Mouse (Mus musculus) hindbrain, embryonic 16.5 days (tissue): ENCODE results near the gene Tssk3. TPM values are rescaled to one million over a fixed set of nuclear protein-coding genes. Genes with fewer than 3 reads are reported as not detected.
"Not testable (repeated sequence)": the region's sequence is repeated elsewhere in the genome, so short reads cannot be mapped to it uniquely, and the experiment has no call there.

Experiments
- ATAC-seq: fragments of 200-750 bp; cut with Nextera tagmentation; 2 replicates; pipeline ENCODE4 v1.8.0; 2017; ENCODE audit warnings: moderate TSS enrichment, moderate library complexity
- H3K27ac ChIP-seq: fragments of 300-500 bp; sonication (generic); 2 replicates; pipeline ENCODE4 v1.5.1; 2014; ENCODE audit warnings: low read depth, mild to moderate bottlenecking, control low read depth, low read length, moderate library complexity
- H3K27me3 ChIP-seq: fragments of 300-500 bp; sonication (generic); replicated peaks from 2 replicates; pipeline ENCODE4 v1.6.1; 2014; ENCODE audit warnings: low read length; ENCODE audit not compliant: control insufficient read depth, insufficient read depth
- H3K36me3 ChIP-seq: fragments of 300-500 bp; sonication (generic); 2 replicates; pipeline ENCODE4 v1.6.1; 2014; ENCODE audit warnings: mild to moderate bottlenecking, low read length, moderate library complexity, mixed read lengths; ENCODE audit not compliant: control insufficient read depth, insufficient read depth
- H3K4me1 ChIP-seq: fragments of 300-500 bp; sonication (generic); 2 replicates; pipeline ENCODE4 v1.6.1; 2014; ENCODE audit warnings: low read depth, low read length; ENCODE audit not compliant: control insufficient read depth, insufficient read depth
- H3K4me2 ChIP-seq: fragments of 300-500 bp; sonication (generic); 2 replicates; pipeline ENCODE4 v1.6.1; 2014; ENCODE audit warnings: mild to moderate bottlenecking, low read length, control low read depth, moderate library complexity
- H3K4me3 ChIP-seq: fragments of 300-500 bp; sonication (generic); 2 replicates; pipeline ENCODE4 v1.5.1; 2014; ENCODE audit warnings: mild to moderate bottlenecking, low read length, control low read depth, moderate library complexity
- H3K9ac ChIP-seq: fragments of 300-500 bp; sonication (generic); 2 replicates; pipeline ENCODE4 v1.6.1; 2014; ENCODE audit warnings: low read depth, mild to moderate bottlenecking, control low read depth, low read length, moderate library complexity
- H3K9me3 ChIP-seq: fragments of 300-500 bp; sonication (generic); 2 replicates; pipeline ENCODE4 v1.6.1; 2014; ENCODE audit warnings: mild to moderate bottlenecking, low read length, moderate library complexity; ENCODE audit not compliant: control insufficient read depth
- WGBS: fragments of 180-500 bp; shearing (Covaris S2); extraction: QIAGEN DNeasy Blood & Tissue Kit; methylation state at CpG from one replicate; pipeline ENCODE4 v1.1.7; 2014; 5-methylcytosine and 5-hydroxymethylcytosine counted together
- polyA plus RNA-seq: library from polyadenylated mRNA; unstranded; fragments of >200 nt; fragmentation: Nextera tagmentation; extraction: Ambion mirVana; gene quantifications from 2 replicates; pipeline ENCODE4 v1.2.1, GENCODE M21; 2015

The Tssk3 gene
- polyA plus RNA-seq, result 0.72 and 0.79 TPM in 2 replicates

DNA sequence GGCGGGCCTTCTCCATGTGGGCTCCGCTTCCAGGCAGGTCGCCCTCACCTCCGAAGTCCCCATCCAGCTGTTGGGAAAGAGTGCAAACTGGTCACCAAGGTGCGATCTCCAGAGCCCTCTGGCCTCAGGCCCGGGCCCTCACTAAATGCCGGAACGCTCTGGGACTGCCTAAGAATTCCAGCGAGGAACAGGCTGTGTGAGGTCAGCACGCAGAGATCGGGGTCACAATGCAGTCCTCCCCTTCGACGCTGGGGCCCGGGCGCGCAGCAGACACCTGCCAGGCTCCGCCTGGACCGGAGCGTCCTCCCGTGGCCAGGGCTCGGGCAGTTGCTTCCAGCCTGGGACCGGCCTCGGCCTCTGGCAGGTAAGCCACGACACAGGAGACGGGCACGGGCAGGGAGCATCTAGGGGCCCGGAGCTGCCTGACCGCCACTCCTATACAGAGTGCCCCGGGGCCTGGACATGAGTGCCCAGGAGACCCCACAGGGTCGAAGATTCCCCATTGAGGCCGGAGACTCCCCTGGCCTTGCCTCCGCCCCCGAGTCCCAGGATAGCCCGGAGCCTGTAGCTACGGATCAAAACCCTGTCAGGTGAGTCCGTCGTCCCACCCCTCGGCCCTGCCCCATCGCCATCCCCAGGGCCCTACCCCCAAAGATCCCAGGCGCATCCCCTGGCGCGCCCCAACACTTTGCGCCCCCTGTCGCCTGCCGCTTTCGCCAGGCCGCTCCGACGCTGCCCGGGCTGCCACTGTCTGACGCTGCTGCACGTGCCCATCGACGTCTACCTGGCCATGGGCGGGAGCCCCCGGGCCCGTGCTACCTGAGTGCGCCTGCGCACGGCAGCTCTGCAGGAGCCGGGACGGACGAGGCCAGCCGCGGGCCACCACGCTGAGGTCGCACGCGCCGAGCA lies at the start of gene Tssk3, which contains the start of gene Fam229a:
TSS of gene Tssk3 (minus strand) at position 51 of the 909 bp plus-strand sequence.
TSS of gene Fam229a (plus strand) at position 219 of the 909 bp plus-strand sequence.
- Histone ChIP-seq H3K9ac (peak within 1 kb of the TSS; percentile 64), H3K9me3 (no peaks in the 10 kb centered on the region)

DNA sequence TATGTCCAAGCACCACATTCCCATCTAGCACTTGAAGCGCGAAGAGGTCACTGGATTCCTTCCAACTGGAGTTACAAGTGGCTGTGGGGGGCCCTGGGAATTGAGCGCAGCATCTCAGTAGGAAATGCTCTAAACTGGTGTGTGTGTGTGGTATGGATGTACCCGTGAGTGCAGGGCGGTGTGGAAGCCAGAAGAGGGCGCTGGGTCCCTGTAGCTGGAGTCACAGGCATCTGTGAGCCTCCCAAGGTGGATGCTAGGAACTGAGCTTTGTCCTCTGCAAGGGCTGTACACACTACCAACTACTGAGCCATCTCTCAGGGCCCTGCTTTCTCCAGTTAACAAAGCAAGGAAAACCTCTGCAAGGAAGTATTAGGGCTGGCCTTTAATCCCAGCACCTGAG lies 49.2 kb upstream of the Tssk3 start:
- Histone ChIP-seq H3K36me3 (no peaks in the 10 kb centered on the region), H3K9me3 (no peaks in the 10 kb centered on the region), H3K4me3 (no peak overlapping the region), H3K4me1 (peaks cover 8% of the 10 kb centered on the region), H3K9ac (no peak overlapping the region), H3K4me2 (no peak overlapping the region), H3K27ac (no peak overlapping the region), H3K27me3 (no peaks in the 10 kb centered on the region)
- no peak for ATAC-seq
- 84% methylated on average over 6 of the region's 6 CpGs for WGBS

More for the DNA sequence above, at the start of gene Tssk3, which contains the start of gene Fam229a:
- Histone ChIP-seq H3K27ac (no peak within 1 kb of the TSS), H3K36me3 (peaks cover 24% of the 10 kb centered on the region), H3K4me3 (peak within 1 kb of the TSS; percentile 39), H3K27me3 (peaks cover 3% of the 10 kb centered on the region; the same call in 1 of the 2 replicates), H3K4me1 (peaks cover 15% of the 10 kb centered on the region), H3K4me2 (peak within 1 kb of the TSS; percentile 76)
- ATAC-seq, result peak; percentile 58; the same call in 1 of the 2 replicates
- WGBS, result 3% methylated on average over 55 of the region's 70 CpGs

- H3K4me1 ChIP-seq, H3K27me3 ChIP-seq, H3K9ac ChIP-seq, H3K27ac ChIP-seq, H3K9me3 ChIP-seq, H3K4me3 ChIP-seq, H3K4me2 ChIP-seq, ATAC-seq: not testable (repeated sequence)
- WGBS, result 96% methylated on average over 5 of the region's 6 CpGs
- peaks cover 18% of the 10 kb centered on the region for H3K36me3 ChIP-seq
Measured at GRCm38 (mm10) chr4:129528901-129529300, 38.1 kb upstream of the Tssk3 start.

- no peak for ATAC-seq
- 80% methylated on average over 3 of the region's 3 CpGs for WGBS
- Histone ChIP-seq H3K4me1 (no peaks in the 10 kb centered on the region), H3K4me2 (no peak overlapping the region), H3K9me3 (no peaks in the 10 kb centered on the region), H3K4me3 (no peak overlapping the region), H3K9ac (no peak overlapping the region), H3K27me3 (no peaks in the 10 kb centered on the region), H3K27ac (no peak overlapping the region), H3K36me3 (peaks cover 30% of the 10 kb centered on the region)
Measured at GRCm38 (mm10) chr4:129525889-129526288, 35.1 kb upstream of the Tssk3 start.

GRCm38 (mm10) chr4:129525338-129525737 lies 34.5 kb upstream of the Tssk3 start:
- H3K4me3 ChIP-seq, result no peak overlapping the region
- no peak overlapping the region for H3K4me2 ChIP-seq
- ATAC-seq, result no peak
- H3K9ac ChIP-seq, result no peak overlapping the region
- H3K27ac ChIP-seq, result no peak overlapping the region
- no peaks in the 10 kb centered on the region for H3K27me3 ChIP-seq
- H3K9me3 ChIP-seq, result no peaks in the 10 kb centered on the region
- WGBS, result 97% methylated on average over 5 of the region's 5 CpGs
- no peaks in the 10 kb centered on the region for H3K4me1 ChIP-seq
- peaks cover 34% of the 10 kb centered on the region for H3K36me3 ChIP-seq

GRCm38 (mm10) chr4:129518519-129518918 lies 27.7 kb upstream of the Tssk3 start:
- peaks cover 11% of the 10 kb centered on the region for H3K4me1 ChIP-seq
- no peak overlapping the region for H3K9ac ChIP-seq
- no peak for ATAC-seq
- H3K27me3 ChIP-seq, result no peaks in the 10 kb centered on the region
- H3K36me3 ChIP-seq, result peaks cover 37% of the 10 kb centered on the region
- H3K4me3 ChIP-seq, result no peak overlapping the region
- H3K4me2 ChIP-seq, result no peak overlapping the region
- no peak overlapping the region for H3K27ac ChIP-seq
- 88% methylated on average over 8 of the region's 8 CpGs for WGBS
- no peaks in the 10 kb centered on the region for H3K9me3 ChIP-seq

DNA sequence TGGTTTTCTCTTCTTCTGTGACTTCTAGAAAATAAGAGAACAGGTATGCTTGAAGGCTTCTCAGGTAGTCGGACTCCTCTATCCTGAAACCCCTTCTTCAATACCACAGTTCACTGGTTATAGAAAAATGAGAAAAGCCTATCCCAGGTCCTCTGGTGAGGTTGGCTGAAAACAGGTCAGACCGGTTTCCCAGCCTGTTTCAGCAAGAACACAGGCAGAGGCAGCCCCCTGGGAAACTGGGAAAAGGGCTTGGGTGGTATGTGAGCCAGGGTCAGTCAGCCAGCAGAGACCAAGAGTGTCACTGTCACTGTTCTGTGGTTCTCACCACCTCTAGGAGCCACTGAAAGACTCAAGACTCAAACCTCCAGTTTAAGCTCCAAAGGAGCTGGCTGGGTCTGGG lies 26.1 kb upstream of the Tssk3 start:
- no peak for ATAC-seq
- no peak overlapping the region for H3K4me3 ChIP-seq
- H3K4me2 ChIP-seq, result no peak overlapping the region
- 61% methylated on average over 2 of the region's 2 CpGs for whole genome bisulfite sequencing
- H3K27ac ChIP-seq, result peak overlapping the region; percentile 39; the same call in 1 of the 2 replicates
- H3K4me1 ChIP-seq, result peaks cover 14% of the 10 kb centered on the region
- H3K27me3 ChIP-seq, result no peaks in the 10 kb centered on the region
- no peaks in the 10 kb centered on the region for H3K9me3 ChIP-seq
- H3K36me3 ChIP-seq, result peaks cover 26% of the 10 kb centered on the region
- H3K9ac ChIP-seq, result no peak overlapping the region

- Histone ChIP-seq H3K9me3 (no peaks in the 10 kb centered on the region), H3K36me3 (peaks cover 11% of the 10 kb centered on the region), H3K27me3 (no peaks in the 10 kb centered on the region), H3K4me1 (peaks cover 23% of the 10 kb centered on the region), H3K27ac (peak overlapping the region; percentile 98), H3K4me3 (peak overlapping the region; percentile 99), H3K9ac (peak overlapping the region; percentile 100), H3K4me2 (peak overlapping the region; percentile 79)
- WGBS, result under 1% methylated on average over 32 of the region's 35 CpGs
- peak; percentile 46 for ATAC-seq
Measured at GRCm38 (mm10) chr4:129514300-129514898, 23.6 kb upstream of the Tssk3 start.

GRCm38 (mm10) chr4:129513891-129514290 lies 23.1 kb upstream of the Tssk3 start:
- Histone ChIP-seq H3K9me3 (no peaks in the 10 kb centered on the region), H3K9ac (peak overlapping the region; percentile 100), H3K4me3 (peak overlapping the region; percentile 99), H3K36me3 (peaks cover 11% of the 10 kb centered on the region), H3K4me1 (peaks cover 23% of the 10 kb centered on the region), H3K27ac (peak overlapping the region; percentile 98), H3K4me2 (peak overlapping the region; percentile 79), H3K27me3 (no peaks in the 10 kb centered on the region)
- 0% methylated on average over 24 of the region's 57 CpGs for WGBS
- ATAC-seq, result peak; percentile 5; the same call in 1 of the 2 replicates
